Mouse (Mus musculus) MN1 (cell line): ENCODE results near the gene Rhox1.
"Not testable (repeated sequence)": the region's sequence is repeated elsewhere in the genome, so short reads cannot be mapped to it uniquely, and the experiment has no call there.

Source experiments
- DNase-seq: peaks from one replicate; pipeline ENCODE4 v3.0.0-alpha.2; 2016; ENCODE audit warnings: low spot score

Rhox1 gene

GRCm38 (mm10) chrX:37222158-37222557, at the start of gene Rhox1:
Rhox1 (minus strand) TSS chrX:37222258.
- not testable (repeated sequence) for DNase-seq

GRCm38 (mm10) chrX:37265038-37265437, 43.0 kb upstream of the Rhox1 start, which contains the start of gene Rhox4a:
Rhox4a (plus strand) TSS chrX:37265338.
- DNase-seq: not testable (repeated sequence)

- DNase-seq: not testable (repeated sequence)
Observed at GRCm38 (mm10) chrX:37249619-37250018, 27.6 kb upstream of the Rhox1 start, which contains the start of gene Rhox3a. Rhox3a (plus strand) TSS chrX:37249919.

GRCm38 (mm10) chrX:37244676-37245075, 22.6 kb upstream of the Rhox1 start, which contains the start of gene Rhox2a:
Rhox2a (plus strand) TSS chrX:37244976.
- DNase-seq: not testable (repeated sequence)

- DNase-seq: no peak
Observed at GRCm38 (mm10) chrX:37210941-37211340, 11.1 kb downstream of the Rhox1 start, which contains the start of gene Gm9. Gm9 (minus strand) TSS chrX:37211041.

- no peak for DNase-seq
Observed at GRCm38 (mm10) chrX:37198676-37199075, 23.4 kb downstream of the Rhox1 start.

- peak; percentile 10 for DNase-seq
Observed at GRCm38 (mm10) chrX:37191744-37192379, 30.2 kb downstream of the Rhox1 start.

- peak; percentile 76 for DNase-seq
Observed at GRCm38 (mm10) chrX:37191105-37191743, 30.8 kb downstream of the Rhox1 start, which contains the start of the genes Ndufa1 and Rnf113a1. Ndufa1 (minus strand) TSS chrX:37191163. Rnf113a1 (plus strand) TSS chrX:37191245.

- no peak for DNase-seq
Observed at GRCm38 (mm10) chrX:37190755-37191104, 31.3 kb downstream of the Rhox1 start.

GRCm38 (mm10) chrX:37184401-37184800, 37.7 kb downstream of the Rhox1 start:
- DNase-seq: not testable (repeated sequence)

GRCm38 (mm10) chrX:37168742-37169141, 53.3 kb downstream of the Rhox1 start, which contains the start of gene Akap14:
Akap14 (minus strand) TSS chrX:37168842.
- no peak for DNase-seq

- DNase-seq: peak; percentile 52
Observed at GRCm38 (mm10) chrX:37167085-37167484, 55.0 kb downstream of the Rhox1 start.
